Mouse (Mus musculus) B cell, adult 2 months (primary cell): Measurements from ENCODE around the gene Il11ra1.

Source experiments
- DNase-seq, 2 experiments: peaks; one replicate each; pipeline ENCODE4 v3.0.0; 2022

Gene Il11ra1

DNA sequence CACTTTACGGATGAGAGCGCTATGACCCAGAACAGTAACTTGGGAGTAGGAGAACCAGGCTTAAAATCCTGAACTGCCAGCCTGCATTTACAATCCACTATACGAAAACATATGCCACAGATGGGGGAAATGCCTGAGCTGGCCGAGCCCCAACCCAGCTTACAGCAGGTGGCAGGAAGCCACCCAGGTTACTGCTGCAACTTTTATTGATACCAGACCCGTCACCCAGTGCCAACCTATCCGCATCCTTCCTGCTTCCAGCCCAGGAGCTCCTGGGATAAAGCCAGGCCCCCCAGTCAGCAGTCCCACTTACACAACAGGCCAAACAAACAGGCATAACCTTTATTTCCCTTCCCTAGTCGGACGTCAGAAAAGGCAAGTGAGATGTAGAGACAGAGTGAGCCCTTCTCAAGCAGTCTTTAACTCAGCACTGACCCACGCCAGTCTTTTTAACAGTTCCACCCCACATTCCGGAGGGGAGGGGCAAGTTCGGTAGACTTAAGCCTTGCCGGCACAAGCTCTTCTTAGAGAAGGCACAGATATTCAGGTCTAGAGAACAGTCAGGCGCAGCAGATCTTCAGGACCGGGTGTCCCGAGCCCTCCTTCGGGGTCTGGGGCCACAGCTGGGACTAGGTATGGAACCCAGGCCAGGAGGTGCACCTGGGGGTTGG lies 12.1 kb downstream of the Il11ra1 start:
- no peak for DNase-seq

DNA sequence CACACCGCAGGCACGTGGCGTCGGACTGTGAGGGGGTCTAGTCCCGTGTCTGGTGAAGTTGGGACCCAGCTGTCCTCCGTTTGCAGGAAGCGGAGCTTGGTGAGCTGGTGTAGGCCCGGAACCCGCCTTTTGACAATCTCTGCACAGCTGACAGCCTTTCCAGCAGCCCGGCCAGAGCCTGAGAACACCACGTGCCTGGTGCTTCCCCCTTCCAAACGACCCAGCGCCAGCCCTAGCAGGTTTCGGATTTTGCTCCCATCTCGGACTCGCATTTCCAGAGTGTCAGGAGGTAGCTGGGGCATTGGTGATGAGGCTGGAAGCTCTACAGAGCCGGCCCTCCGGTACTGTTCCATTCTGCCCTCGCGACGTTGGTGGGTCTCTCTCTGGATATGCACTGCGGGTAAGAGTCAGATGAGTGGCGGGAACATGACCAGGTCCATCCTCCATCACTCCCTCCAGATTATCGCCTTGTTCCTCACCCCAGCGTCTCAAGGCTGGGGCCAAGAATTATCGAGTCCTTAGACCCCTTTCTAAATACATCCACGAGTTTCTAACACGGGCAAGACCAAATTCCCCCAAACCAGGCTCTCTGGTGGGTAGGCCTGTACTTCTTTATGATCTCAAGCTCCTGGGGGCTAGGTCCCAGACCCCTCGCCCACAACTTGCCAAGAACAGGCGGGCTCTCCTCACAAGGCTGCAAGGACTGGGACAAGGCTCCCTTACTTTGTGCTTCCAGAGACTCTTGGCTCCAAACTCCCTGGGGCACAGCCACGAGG lies 12.8 kb downstream of the Il11ra1 start:
- no peak for DNase-seq

DNA sequence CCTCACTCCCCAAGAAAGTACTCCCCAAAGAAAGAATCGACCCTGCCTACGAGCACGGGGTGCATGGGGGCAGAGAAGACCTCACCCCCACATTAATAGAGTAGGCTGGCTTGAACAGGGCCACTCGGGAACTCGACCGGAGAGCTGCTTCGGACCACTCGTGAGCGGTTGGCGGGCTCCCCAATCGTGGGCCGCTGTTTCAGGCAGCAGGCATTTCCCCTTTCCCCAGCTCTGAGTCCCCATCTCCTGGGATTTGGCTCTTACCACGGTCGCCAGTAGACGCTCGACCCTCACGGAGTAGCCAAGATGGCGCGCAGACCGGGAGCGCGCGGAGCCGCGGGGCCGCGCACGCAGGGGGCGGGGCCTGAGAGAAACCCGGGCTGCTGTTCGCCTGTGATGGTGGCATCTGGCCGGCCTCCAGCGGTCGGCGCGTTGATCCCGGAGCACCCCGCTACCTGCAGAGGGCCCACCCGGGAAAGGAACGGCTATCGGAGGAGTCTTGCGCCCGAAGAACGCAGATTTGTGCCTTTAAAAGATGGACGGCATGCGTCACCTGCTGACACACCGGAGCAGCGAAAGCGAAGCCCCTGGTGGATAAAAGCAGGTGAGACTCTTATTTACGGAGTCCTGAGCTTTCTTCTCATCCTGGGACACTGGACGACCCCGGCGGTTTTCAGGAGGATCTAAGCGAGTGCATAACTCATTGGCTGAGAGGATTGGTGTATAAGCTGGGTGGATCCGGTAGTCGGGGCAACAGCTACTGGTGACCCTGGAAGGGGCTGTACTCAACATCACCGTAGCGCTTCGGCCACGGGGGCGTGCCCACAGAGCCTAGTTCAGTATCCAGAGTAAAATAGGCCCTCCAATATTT lies 13.6 kb downstream of the Il11ra1 start, which contains the start of gene Rpp25l:
Gene Rpp25l (minus strand): TSS at position 338 of the 871 bp plus-strand sequence.
- peak; percentile 87 to 92 for DNase-seq

- peak; percentile 68 to 70 for DNase-seq
Measured at GRCm38 (mm10) chr4:41714276-41714675, 14.5 kb downstream of the Il11ra1 start.

DNA sequence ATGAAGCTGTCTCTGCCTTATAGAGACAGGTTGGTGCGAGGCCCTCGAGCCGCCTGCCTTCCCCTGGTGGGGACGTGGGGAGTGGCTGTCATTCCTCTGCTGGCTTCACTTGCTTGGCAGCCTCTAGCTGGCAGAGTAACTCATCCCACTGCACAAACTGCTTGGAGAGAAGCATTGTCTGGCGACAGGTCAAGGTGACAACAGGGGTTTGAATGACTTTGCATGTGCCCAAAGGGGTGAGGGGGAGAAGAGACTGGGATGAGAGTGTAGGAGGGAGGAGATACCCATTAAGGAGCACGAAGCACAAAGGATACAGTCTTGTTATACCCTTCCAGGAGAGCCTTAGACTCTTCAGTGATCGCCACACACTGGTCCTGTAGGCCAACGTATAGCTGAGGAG lies 15.3 kb downstream of the Il11ra1 start:
- DNase-seq = no peak

- peak; percentile 55 to 59 for DNase-seq
Measured at GRCm38 (mm10) chr4:41715596-41715995, 15.8 kb downstream of the Il11ra1 start.

DNA sequence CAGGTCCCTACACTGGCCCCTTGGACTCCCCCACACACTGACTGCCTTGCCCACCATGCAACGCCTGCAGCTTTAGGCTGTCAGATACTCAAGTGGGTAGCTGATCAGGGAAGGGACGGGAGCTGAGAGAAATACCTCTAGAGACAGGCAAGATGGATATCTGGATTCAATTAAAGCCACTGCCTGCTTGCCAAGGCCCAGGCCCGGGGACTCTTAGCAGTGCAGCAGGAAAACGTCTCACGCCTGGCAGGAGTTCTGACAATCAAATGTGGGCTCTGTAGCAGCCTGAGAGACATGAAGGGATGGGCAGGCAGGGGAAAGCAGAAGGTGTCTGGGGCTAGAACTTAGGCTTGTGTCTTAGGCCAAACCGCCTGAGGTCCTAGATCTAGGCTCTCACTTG lies 17.0 kb downstream of the Il11ra1 start:
- DNase-seq = no peak

GRCm38 (mm10) chr4:41722918-41723351 lies 23.1 kb downstream of the Il11ra1 start, which contains the start of gene Dctn3:
Gene Dctn3 (minus strand): TSS chr4:41723170.
- peak; percentile 83 to 86 for DNase-seq

DNA sequence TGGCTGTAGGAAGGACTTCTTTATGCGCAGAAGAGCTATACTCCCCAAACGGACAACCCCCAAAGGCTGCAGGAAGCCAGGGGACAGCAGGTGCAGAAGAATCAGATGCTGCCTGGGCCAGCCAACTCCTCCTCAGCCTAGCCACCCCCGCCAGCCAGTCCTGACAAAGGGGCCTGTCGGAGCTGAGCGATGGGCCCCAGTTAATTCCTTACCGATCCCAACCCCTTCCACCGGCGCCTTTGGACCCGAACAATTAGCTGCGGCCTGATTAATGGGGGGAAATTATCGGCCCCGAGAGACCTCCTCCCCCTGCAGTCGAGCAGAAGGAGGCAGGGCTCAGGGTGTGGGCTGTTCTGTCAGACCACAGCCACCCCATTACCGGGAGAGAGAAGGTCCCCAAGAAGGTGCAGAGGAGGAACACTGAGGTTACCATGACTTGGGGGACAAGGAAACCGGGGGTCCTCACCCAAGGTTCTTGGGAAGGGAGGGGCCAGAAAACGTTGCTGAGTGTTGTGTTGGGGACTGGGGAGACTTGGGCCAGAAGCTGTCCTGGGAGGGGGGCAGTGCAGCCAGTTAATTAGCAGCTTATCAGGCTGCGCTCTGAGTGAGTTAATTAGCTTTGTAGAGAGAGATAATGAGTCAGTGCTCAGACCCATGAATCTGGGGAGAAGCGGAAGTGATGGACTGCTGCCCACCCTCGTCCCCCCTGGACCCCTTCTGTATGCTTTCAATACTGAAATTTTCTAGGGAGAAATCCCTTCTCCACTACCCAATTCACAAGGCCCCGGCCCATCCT lies 27.2 kb downstream of the Il11ra1 start:
- DNase-seq = no peak

DNA sequence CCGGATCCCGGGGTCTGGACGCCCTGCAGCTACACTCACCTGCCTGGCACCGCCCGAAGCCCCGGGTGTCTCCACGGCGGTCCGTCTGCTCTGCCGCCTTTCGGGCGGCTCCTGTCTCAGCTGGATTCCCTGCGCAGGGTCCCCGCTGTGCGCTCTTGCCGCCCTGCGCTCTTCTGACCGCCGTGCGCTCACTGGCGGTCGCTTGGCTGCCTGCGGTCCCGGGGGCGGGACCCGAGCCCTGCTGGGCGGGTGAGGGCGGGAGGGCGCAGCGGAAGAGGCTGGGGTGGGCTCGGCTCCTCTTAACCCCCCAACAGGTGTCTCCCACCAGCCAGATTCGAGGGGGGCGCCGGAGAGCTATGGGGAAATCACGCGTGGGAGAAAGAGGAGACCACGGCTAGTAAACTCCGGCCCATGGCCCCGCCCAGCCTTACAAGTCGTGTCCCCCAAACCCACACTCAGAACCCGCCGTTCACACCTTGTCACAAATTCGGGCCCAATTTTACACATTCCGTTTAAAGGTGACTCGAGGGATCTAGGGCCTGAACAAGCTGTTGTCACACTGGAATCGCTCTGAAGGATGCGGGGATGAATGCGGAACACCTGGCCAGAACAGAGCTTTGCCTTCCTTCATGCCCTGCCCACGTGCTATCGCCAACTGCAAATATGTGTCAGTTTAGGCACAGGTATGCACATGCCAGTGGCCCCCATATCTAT lies 31.4 kb downstream of the Il11ra1 start, which contains the start of gene Arid3c:
Gene Arid3c (minus strand): TSS at position 91 of the 714 bp plus-strand sequence.
- peak; percentile 35 to 43 for DNase-seq

GRCm38 (mm10) chr4:41737602-41738255 lies 37.9 kb downstream of the Il11ra1 start:
- peak; percentile 84 to 87 for DNase-seq

- no peak for DNase-seq
Measured at GRCm38 (mm10) chr4:41738256-41738603, 38.4 kb downstream of the Il11ra1 start.

DNA sequence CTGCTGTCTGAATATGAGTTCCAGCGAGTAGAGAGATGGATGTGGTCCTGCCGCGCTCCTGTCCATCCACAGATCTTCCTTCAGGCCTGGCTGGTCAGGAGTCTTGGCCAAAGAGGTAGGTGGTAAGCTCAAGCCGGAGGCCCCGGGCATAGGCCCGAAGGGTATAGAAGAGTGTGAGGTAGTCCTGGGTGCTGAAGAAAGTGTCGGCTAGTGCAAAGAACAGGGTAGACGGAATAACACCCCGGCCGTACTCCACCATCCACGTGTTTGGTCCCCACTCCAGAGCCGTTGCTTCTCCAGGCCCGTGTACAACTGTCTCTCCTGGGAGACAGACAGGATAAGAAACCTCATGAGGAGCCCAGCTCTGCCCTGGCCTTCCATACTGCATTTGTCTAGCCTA lies 39.5 kb downstream of the Il11ra1 start:
- no peak for DNase-seq

GRCm38 (mm10) chr4:41740380-41741157 lies 40.8 kb downstream of the Il11ra1 start:
- peak; percentile 41 to 51 for DNase-seq

- DNase-seq = peak; percentile 92 to 94
Measured at GRCm38 (mm10) chr4:41741158-41741560, 41.4 kb downstream of the Il11ra1 start.

DNA sequence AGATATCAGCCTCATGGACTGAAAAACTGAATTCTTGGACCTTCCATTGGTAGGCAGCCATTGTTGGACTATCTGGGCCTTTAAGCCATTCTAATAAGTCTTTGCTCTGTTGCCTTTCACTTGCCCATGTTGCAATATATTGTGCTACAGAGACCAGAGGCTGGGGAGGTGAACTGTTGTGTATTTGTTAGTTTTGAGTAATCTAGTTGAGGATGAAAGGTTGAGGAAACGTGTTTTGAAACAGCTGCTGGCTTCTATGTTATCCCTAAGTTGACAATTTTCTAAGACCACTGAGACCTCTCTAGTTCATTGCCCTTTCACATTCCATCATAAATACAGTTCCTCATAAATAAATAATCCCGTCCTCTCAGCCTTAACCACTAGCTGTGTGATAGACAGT lies 44.3 kb downstream of the Il11ra1 start:
- DNase-seq = no peak

GRCm38 (mm10) chr4:41745021-41745420 lies 45.2 kb downstream of the Il11ra1 start:
- no peak for DNase-seq

DNA sequence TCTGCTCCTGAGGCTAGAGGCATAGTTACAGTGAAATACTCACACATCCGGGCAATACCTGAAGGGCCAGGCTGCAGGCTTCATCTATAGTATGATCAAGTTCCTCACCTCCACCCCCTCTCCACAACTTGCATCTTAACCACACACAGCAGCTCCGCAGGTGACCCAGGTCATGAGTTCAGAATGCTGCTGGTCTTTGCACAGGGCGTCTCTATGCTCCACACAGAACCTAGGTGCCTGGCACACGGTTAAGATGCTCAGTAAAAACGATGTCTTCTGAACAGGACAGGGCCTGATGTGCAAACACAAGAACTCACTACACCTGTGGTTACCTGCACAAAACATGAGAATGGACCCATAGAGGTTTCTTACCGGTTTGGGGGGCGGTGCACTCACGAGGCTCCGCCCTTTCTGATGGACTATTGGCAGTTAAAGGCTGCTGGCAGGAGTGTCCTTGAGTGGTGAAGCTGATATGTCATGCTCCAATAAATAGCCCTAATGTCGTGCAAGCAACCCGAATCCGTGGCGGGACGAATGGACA lies 55.1 kb downstream of the Il11ra1 start, which contains the start of gene Galt:
Gene Galt (plus strand): TSS at position 432 of the 541 bp plus-strand sequence.
- DNase-seq = no peak
